Mouse (Mus musculus) midbrain, embryonic 11.5 days (tissue): ENCODE results near the gene Rflnb. TPM values are rescaled to one million over a fixed set of nuclear protein-coding genes. Genes with fewer than 3 reads are reported as not detected.

Source experiments
- ATAC-seq: fragments of 200-750 bp; cut with Nextera tagmentation; 2 replicates; pipeline ENCODE4 v1.8.0; 2017; ENCODE audit warnings: moderate TSS enrichment, moderate library complexity; ENCODE audit not compliant: low FRiP score
- DNase-seq: peaks from one replicate; pipeline ENCODE4 v3.0.0; 2015; ENCODE audit warnings: low spot score; ENCODE audit errors: missing footprints
- H3K27ac ChIP-seq: fragments of 300-500 bp; sonication (generic); 2 replicates; pipeline ENCODE4 v1.5.1; 2014; ENCODE audit warnings: low read depth, low read length
- H3K27me3 ChIP-seq: fragments of 300-500 bp; sonication (generic); 2 replicates; pipeline ENCODE4 v1.6.1; 2014; ENCODE audit warnings: mild to moderate bottlenecking, low read length, moderate library complexity, mixed read lengths; ENCODE audit not compliant: control insufficient read depth, insufficient read depth
- H3K36me3 ChIP-seq: fragments of 300-500 bp; sonication (generic); 2 replicates; pipeline ENCODE4 v1.6.1; 2014; ENCODE audit warnings: mild to moderate bottlenecking, low read length, moderate library complexity, mixed read lengths; ENCODE audit not compliant: control insufficient read depth, insufficient read depth
- H3K4me1 ChIP-seq: fragments of 300-500 bp; sonication (generic); 2 replicates; pipeline ENCODE4 v1.6.1; 2014; ENCODE audit warnings: low read length; ENCODE audit not compliant: control insufficient read depth, insufficient read depth
- H3K4me2 ChIP-seq: fragments of 300-500 bp; sonication (generic); 2 replicates; pipeline ENCODE4 v1.6.1; 2014; ENCODE audit warnings: mild to moderate bottlenecking, moderate library complexity
- H3K4me3 ChIP-seq: fragments of 300-500 bp; sonication (generic); 2 replicates; pipeline ENCODE4 v1.5.1; 2014; ENCODE audit warnings: low read depth, low read length
- H3K9ac ChIP-seq: fragments of 300-500 bp; sonication (generic); 2 replicates; pipeline ENCODE4 v1.6.1; 2014; ENCODE audit warnings: low read length
- H3K9me3 ChIP-seq: fragments of 300-500 bp; sonication (generic); 2 replicates; pipeline ENCODE4 v1.6.1; 2016; ENCODE audit warnings: low read length; ENCODE audit not compliant: control insufficient read depth
- WGBS: fragments of 180-500 bp; shearing (Covaris S2); extraction: QIAGEN DNeasy Blood & Tissue Kit; methylation state at CpG from one replicate; pipeline ENCODE4 v1.1.7; 2014; 5-methylcytosine and 5-hydroxymethylcytosine counted together
- polyA plus RNA-seq: library from polyadenylated mRNA; unstranded; fragments of >200 nt; fragmentation: Nextera tagmentation; extraction: Ambion mirVana; gene quantifications from 2 replicates; pipeline ENCODE4 v1.2.1, GENCODE M21; 2014

The Rflnb gene
- polyA plus RNA-seq, 1 experiment from 2014 or later, result 13.9 TPM

- 87% methylated on average over 4 of the region's 4 CpGs for WGBS
- no peaks in the 10 kb centered on the region for H3K9me3 ChIP-seq
- H3K27me3 ChIP-seq, result no peaks in the 10 kb centered on the region
- no peak overlapping the region for H3K27ac ChIP-seq
- H3K36me3 ChIP-seq, result no peaks in the 10 kb centered on the region
- H3K4me1 ChIP-seq, result no peaks in the 10 kb centered on the region
- H3K4me3 ChIP-seq, result no peak overlapping the region
- no peak overlapping the region for H3K4me2 ChIP-seq
- no peak overlapping the region for H3K9ac ChIP-seq
- DNase-seq, result peak; percentile 70
- no peak for ATAC-seq
Observed at GRCm38 (mm10) chr11:76040761-76041376, 13.3 kb upstream of the Rflnb start.

- WGBS, result 85% methylated on average over 8 of the region's 8 CpGs
- no peak overlapping the region for H3K9ac ChIP-seq
- no peaks in the 10 kb centered on the region for H3K9me3 ChIP-seq
- no peak overlapping the region for H3K4me3 ChIP-seq
- ATAC-seq (no peak), DNase-seq (no peak)
- H3K4me1 ChIP-seq, result no peaks in the 10 kb centered on the region
- no peak overlapping the region for H3K4me2 ChIP-seq
- no peaks in the 10 kb centered on the region for H3K36me3 ChIP-seq
- H3K27me3 ChIP-seq, result no peaks in the 10 kb centered on the region
- H3K27ac ChIP-seq, result no peak overlapping the region
Observed at GRCm38 (mm10) chr11:76040106-76040505, 12.5 kb upstream of the Rflnb start.

GRCm38 (mm10) chr11:76039271-76040053, 11.9 kb upstream of the Rflnb start:
- no peak for ATAC-seq
- no peaks in the 10 kb centered on the region for H3K27me3 ChIP-seq
- 83% methylated on average over 3 of the region's 3 CpGs for WGBS

GRCm38 (mm10) chr11:76037581-76038294, 10.2 kb upstream of the Rflnb start:
- H3K36me3 ChIP-seq, result no peaks in the 10 kb centered on the region
- no peak for ATAC-seq
- H3K4me1 ChIP-seq, result no peaks in the 10 kb centered on the region
- H3K4me3 ChIP-seq, result no peak overlapping the region
- H3K27ac ChIP-seq, result no peak overlapping the region
- H3K9ac ChIP-seq, result no peak overlapping the region
- no peak overlapping the region for H3K4me2 ChIP-seq
- no peaks in the 10 kb centered on the region for H3K27me3 ChIP-seq
- 59% methylated on average over 6 of the region's 6 CpGs for WGBS
- no peaks in the 10 kb centered on the region for H3K9me3 ChIP-seq
- DNase-seq, result no peak

More at GRCm38 (mm10) chr11:76039271-76040053, 11.9 kb upstream of the Rflnb start:
- Histone ChIP-seq H3K36me3 (no peaks in the 10 kb centered on the region), H3K4me2 (no peak overlapping the region), H3K27ac (no peak overlapping the region), H3K4me1 (no peaks in the 10 kb centered on the region), H3K4me3 (no peak overlapping the region), H3K9me3 (no peaks in the 10 kb centered on the region), H3K9ac (no peak overlapping the region)
- DNase-seq, result peak; percentile 45

GRCm38 (mm10) chr11:76035182-76035581, 7.6 kb upstream of the Rflnb start:
- H3K9ac ChIP-seq, result no peak overlapping the region
- 91% methylated on average over 8 of the region's 8 CpGs for WGBS
- no peaks in the 10 kb centered on the region for H3K9me3 ChIP-seq
- H3K36me3 ChIP-seq, result no peaks in the 10 kb centered on the region
- DNase-seq (no peak), ATAC-seq (no peak)
- H3K27ac ChIP-seq, result no peak overlapping the region
- H3K4me3 ChIP-seq, result no peak overlapping the region
- no peaks in the 10 kb centered on the region for H3K4me1 ChIP-seq
- H3K4me2 ChIP-seq, result no peak overlapping the region
- H3K27me3 ChIP-seq, result no peaks in the 10 kb centered on the region

- no peak for DNase-seq
- Histone ChIP-seq H3K9me3 (no peaks in the 10 kb centered on the region), H3K4me3 (no peak overlapping the region), H3K4me1 (no peaks in the 10 kb centered on the region), H3K4me2 (no peak overlapping the region), H3K36me3 (no peaks in the 10 kb centered on the region), H3K9ac (no peak overlapping the region), H3K27me3 (peaks cover 3% of the 10 kb centered on the region; the same call in 1 of the 2 replicates), H3K27ac (no peak overlapping the region)
- no peak for ATAC-seq
- 78% methylated on average over 4 of the region's 4 CpGs for WGBS
Observed at GRCm38 (mm10) chr11:76033836-76034235, 6.3 kb upstream of the Rflnb start.

- ATAC-seq, result no peak
- H3K9ac ChIP-seq, result no peak overlapping the region
- WGBS, result 76% methylated on average over 6 of the region's 6 CpGs
Observed at GRCm38 (mm10) chr11:76033359-76033758, 5.8 kb upstream of the Rflnb start.

GRCm38 (mm10) chr11:76028072-76028465, 487 bp upstream of the Rflnb start:
- peaks cover 3% of the 10 kb centered on the region; the same call in 1 of the 2 replicates for H3K27me3 ChIP-seq
- H3K9me3 ChIP-seq, result no peaks in the 10 kb centered on the region
- 0% methylated on average over 8 of the region's 14 CpGs for WGBS
- no peaks in the 10 kb centered on the region for H3K36me3 ChIP-seq
- H3K27ac ChIP-seq, result no peak overlapping the region
- peak overlapping the region; percentile 71 for H3K9ac ChIP-seq
- peaks cover 14% of the 10 kb centered on the region for H3K4me1 ChIP-seq
- peak overlapping the region; percentile 41 for H3K4me3 ChIP-seq
- DNase-seq (peak; percentile 88), ATAC-seq (peak; percentile 35)
- peak overlapping the region; percentile 92 for H3K4me2 ChIP-seq

More at GRCm38 (mm10) chr11:76033359-76033758, 5.8 kb upstream of the Rflnb start:
- no peak overlapping the region for H3K27ac ChIP-seq
- H3K27me3 ChIP-seq, result peaks cover 3% of the 10 kb centered on the region; the same call in 1 of the 2 replicates
- DNase-seq, result no peak
- no peaks in the 10 kb centered on the region for H3K36me3 ChIP-seq
- no peak overlapping the region for H3K4me3 ChIP-seq
- H3K9me3 ChIP-seq, result no peaks in the 10 kb centered on the region
- H3K4me1 ChIP-seq, result no peaks in the 10 kb centered on the region
- H3K4me2 ChIP-seq, result no peak overlapping the region
